Mouse (Mus musculus): ENCODE measurements at regions not wholly inside any gene's neighbourhood (a gene's known extent, or its start where the extent isn't known, plus 50 kb on each side); places are given as distances from the start of the nearest gene placed in this dataset.

DNA sequence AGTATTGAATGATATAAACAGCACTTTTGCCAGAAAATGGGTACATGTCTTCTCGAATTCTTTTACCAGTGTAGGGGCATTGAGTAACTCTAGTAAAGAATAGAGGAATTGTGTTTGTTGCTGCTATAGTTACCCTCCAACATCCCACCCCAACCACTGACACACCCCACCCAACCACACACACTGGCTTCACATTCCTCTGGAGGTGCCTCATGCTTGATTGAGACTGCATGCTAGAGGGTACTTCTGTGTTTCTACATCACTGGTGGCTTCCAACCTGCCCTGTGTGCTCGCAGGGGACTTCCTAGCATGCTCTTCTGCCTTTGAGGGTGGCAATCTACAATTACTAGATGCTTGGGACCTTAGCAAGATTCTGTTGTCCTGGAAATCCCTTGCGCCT is 70.5 kb upstream of the Sv2b start:
- TF ChIP-seq CTCF (IDR thresholded peaks at IDR 0.05; ENCODE audit: control insufficient read depth, insufficient read depth, insufficient read length): no peak
- no peak for TF ChIP-seq USF1 (IDR thresholded peaks at IDR 0.05; ENCODE audit: low read depth)
- TF ChIP-seq CEBPB (IDR thresholded peaks at IDR 0.05; ENCODE audit: low read depth): no peak
- no peak for TF ChIP-seq MYOG (IDR thresholded peaks at IDR 0.05; ENCODE audit: control insufficient read depth, extremely low read depth, insufficient read length)
- no peak for TF ChIP-seq MAX (IDR thresholded peaks at IDR 0.05)
- no peak for TF ChIP-seq MYOD1 (IDR thresholded peaks at IDR 0.05; ENCODE audit: control insufficient read depth, insufficient read length, low read depth)

Measured in C2C12 (cell line).